Mouse (Mus musculus): ENCODE data around the gene Hist1h3a.
A peak's percentile ranks its signal among the peaks of the same experiment; 100 is the strongest.
"Not testable (repeated sequence)": the region's sequence is repeated elsewhere in the genome, so short reads cannot be mapped to it uniquely, and the experiment has no call there.

The Hist1h3a gene

DNA sequence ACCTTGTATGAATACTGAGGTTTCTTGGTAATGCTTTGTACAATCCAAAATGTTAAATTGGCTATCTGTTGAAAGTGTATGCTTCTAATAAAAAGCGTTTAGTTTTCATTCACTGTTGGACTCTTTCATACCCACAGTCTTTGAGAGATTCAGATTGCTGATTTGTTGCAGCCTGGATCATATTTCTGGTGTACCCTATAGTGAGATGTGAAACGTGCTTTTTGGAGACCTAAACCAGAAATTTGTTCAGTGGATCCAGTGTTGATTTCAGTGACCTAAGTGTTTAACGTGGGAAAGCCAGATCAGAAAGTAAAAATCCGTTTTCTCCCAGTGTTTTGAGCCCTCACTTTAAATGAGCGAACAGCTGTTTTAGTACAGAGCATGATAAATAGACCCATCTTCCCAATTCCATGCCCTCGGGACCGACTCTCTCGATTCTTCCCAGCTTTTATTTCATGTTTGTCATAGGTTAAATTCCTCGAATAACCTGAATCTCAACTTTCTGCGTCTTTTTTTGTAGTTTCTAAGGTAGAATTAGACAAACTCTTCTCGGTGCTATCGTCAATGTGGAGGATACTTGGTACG, 21.8 kb downstream of the Hist1h3a start:
- no peak for DNase-seq

DNA sequence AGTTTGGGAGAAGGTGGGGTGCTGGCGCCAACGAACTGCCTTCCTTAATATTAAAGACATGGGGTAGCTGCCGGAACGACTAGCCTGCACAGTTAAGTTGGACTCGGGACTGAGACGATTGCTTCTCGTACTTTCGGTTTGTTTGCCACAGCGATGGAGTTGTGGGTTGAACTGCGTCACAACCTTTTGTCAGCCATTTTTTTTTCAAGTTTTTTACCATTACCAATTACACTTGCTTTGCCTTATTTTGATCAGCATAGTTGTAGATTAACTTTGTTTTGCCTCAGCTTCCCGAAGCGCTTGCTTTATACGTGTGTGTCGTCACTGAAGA, 22.3 kb downstream of the Hist1h3a start:
- no peak for DNase-seq

DNA sequence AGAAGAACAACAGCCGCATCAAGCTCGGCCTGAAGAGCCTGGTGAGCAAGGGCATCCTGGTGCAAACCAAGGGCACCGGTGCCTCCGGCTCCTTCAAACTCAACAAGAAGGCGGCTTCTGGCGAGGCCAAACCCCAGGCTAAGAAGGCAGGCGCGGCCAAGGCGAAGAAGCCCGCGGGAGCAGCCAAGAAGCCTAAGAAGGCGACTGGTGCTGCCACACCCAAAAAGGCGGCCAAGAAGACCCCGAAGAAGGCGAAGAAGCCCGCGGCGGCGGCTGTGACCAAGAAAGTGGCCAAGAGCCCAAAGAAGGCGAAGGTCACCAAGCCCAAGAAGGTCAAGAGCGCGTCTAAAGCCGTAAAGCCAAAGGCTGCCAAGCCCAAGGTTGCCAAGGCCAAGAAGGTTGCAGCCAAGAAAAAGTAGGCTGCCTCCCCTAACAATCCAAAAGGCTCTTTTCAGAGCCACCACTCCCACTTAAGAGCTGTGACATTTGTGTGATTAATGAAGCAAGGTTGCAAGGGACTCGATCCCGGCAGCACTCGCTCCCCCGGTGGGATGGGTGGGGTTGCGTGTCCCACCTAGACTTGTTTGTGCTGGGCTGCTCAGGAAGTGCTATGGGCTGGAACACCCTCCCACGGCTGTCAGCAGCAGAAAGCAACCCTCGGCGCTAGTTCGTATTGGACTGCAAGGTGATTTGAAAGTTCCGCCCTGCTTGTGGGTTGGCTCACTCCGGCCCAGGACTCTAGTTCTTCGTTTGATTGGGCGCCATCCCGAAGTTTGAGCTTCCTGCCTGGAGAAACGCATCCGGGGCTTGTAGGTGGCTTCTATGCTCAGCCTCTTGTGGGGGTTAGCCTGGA, 22.9 kb downstream of the Hist1h3a start:
- DNase-seq: peak; percentile 96

DNA sequence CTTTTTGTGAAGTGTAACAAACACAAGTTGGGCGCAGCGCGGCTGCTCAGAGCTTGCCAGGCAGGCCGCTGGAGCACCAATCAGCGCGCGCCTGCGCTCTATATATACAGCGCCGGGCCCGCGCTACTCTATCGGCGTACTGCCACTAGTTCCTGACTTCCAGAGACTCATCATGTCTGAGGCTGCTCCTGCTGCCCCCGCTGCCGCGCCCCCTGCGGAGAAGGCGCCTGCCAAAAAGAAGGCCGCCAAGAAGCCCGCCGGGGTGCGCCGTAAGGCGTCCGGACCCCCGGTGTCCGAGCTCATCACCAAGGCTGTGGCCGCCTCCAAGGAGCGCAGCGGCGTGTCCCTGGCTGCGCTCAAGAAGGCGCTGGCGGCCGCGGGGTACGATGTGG, 23.5 kb downstream of the Hist1h3a start, which contains the start of gene Hist1h1c:
Hist1h1c (plus strand) TSS at position 132 of the 392 bp plus-strand sequence.
- peak; percentile 93 for DNase-seq

DNA sequence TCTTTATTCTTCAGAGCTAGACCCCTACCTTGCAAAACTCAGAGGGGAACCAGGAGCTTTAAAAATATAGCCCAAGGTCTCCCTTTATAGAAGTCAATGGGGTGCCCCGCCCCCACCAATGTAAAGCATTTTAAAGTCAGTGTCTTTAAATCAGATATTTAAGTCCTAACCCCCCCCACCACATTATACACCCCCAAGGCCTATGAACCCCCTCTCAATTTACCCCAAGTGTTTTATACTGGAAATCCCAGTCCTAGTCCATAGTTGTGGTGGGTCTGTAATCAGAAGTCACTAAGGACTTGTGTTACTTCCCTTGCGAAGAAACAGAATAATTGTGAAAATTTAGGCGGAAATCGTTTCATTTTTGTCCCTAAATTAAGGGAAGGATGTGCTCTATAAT, 24.1 kb downstream of the Hist1h3a start:
- no peak for DNase-seq

DNA sequence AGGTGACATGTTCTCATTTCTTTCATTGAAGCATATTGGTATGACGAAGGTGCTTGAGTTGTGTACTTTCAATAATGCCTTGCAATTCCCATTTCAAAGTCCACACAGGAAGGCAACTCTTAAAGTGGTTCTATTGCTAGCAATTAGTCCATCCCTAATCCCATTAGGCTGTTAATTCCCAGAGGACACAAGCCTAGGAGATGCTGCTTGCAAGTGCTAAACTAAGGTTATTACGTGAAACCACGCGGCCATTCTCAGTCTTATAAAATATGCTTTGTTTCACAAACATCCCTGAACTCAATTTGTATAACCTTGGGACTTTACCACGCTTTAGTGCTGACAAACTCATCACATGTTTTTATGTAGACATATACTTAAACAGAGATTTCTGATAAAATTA, 25.1 kb downstream of the Hist1h3a start:
- no peak for DNase-seq

DNA sequence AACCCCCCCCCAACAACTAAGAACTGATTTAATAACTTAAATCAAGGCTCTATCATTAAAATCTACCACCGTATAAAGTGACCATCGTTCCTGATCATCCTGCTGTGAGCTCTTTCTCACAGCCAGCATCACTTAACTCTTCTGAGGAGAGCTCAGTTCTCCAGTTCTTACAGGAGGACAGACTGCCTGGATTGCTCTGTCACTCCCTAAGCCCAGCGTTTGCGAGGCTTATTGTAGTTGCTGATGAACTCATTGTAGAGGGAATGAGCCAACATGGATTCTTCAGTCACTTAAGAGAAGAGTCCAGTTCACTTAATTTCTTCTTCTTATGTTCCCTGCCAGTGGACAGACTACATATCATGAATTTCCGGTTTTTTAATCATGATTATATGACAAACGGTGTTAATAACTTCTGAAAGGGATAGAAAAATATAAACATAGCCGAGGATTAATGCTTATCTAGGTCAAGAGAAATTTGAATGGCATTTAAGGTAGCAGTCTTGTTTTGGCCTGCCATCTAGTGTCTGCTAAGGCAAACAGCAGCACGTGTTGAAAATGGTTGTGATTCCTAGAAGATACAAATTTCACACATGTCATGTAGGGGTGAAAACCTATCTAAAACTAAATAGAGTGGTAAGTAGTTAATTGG, 29.9 kb downstream of the Hist1h3a start:
- DNase-seq: peak; percentile 53

DNA sequence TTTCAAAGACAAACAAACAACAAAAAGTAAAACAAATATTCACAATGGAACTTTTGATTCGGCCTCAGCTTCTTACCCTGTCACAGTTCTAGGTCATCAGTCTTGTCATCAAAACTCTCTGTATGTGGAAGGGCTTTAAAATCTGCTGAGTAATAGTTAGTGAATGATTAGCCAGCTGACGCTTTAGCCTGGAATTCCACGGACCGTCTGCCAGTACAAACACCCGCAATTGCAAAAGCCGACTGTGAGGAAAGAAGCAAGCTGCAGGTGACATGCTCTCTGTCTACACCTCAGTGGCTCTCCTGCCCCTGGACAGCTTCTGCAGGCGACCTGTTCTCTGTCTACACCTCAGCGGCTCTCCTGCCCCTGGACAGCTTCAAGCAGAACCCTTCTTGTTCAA, 31.7 kb downstream of the Hist1h3a start:
- DNase-seq: peak; percentile 81

DNA sequence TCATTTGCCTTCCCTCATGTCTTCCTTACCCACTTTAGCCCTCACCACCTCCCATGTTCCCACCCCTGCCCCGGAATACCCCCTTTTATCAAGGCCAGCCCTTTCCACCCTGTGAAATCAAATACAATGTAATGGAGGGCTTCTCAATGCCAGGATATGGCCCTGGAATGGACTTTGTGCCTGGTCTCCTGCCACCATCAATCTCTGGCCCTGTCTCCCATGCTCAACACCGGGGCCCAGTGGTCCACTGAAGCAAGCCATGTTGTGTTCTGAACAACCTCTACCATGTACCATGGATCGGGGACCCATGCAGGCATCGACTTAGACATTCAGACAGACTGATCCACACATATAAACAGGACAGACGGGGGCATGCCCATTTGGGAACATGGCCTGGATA, 32.5 kb downstream of the Hist1h3a start:
- DNase-seq: no peak

DNA sequence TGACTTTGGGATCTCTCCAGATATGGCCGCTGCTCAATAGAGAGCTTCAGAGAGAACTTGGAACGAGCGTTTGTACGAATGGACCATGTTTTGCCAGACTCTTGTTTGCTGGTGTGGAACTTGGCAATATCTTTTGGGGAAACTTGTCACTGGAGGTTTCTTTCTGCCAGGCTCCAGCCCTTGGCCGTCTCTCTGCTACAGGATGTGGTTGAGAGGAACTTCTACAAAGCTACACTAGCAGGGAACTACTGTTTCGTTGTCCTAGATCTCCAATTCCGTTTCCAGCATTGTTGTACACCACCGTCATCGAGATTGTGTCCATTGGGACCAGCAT, 33.0 kb downstream of the Hist1h3a start:
- DNase-seq: no peak

DNA sequence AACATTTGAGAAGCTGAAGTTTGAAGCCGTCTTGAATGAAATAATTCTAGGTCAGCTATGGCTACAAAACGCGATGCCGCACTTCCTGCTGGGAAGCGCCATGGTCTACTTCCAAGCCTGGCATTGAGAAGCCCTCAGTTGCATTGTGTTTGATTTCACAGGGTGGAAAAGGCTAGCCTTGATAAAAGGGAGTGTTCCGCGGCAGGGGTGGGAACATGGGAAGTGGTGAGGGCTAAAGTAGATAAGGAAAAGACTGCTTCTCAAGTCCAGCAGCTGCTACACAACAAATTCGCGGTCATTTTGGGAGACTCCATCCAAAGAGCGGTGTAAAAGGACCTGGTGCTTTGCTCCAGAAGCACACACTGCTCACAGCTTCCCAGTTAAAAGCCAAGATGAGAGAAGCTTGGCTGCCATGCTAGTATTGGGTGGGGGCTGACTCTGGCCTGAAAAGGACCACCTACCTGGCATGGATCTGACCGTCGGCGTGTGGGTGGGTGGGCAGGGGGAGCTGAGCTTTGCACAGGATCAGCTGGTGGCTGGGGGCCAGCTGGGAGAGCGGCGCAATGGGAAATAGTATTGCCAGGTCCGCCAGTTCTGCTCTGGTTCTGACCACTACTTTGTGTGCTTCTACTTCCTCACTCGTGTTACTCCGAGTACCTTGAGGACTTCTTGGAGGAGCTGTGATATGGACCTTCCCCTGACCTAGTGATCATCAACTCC, 33.6 kb downstream of the Hist1h3a start:
- DNase-seq: no peak

DNA sequence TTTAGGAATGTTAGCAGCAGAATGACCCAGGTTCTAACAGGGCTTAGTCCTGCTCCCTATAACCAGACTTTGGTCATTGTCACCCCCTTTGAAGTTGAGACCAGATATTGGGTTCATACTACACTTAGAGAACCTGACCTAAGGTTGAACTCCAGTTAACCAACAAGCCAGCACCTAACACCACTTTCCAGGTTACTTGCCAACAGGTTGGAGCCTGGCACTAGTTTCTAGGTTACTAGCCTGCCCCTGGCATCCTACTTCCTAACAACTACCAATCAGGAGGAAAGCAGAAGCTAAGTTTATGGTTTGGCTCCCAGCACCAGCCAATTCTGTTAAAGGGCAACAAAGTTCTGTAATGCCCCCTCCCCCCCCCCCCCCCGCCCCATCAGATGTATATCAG, 37.0 kb downstream of the Hist1h3a start:
- no peak for DNase-seq

DNA sequence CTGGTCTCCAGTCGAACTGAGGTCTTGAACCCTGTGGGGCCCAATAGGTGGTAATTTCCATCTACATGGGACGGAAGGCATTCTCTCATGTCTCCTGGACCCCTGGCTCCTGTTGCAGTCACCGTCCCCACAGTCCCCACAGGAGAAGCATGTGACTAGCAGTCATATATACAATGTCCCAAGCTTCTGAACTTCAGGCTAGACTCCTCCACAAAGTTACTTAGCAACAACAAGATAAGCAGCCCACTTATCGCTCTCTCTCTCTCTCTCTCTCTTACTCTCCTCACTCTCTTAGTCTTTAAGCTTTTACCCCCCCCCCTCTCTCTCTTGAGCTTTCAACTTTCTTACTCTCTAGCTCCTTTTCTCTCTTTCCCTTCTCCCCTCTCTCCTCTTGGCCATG, 37.9 kb downstream of the Hist1h3a start:
- no peak for DNase-seq

DNA sequence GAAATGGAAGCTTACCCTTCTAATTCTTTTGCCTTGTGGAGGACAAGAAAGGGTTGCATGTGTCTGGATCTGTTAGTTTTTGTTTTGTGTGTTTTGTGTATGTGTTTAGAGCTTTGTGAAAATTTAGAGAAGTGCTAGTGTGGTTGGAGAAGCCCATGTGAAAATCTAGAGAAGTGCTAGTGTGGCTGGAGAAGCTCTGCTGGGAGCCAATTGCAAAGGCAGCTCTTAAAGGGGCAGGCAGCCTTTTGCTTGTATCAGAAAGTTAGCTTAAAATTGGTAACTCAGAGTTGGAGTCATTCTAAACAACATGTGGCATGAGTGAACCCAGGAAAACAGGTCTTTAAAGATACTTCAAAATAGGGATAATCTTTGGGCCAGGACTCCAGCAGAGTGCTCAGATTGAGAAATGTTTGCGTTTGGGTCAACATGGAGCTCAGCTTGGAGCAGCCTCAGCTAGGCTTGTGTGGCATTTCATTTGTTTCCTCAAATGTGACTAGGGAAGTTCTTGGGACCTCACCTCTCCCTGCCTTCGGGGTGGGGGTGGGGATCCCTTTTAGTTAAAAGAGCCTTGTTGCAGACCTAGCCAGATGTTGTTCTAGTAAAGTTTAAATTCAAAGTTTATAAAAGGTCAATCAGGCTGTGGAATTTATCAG, 44.5 kb downstream of the Hist1h3a start:
- DNase-seq: not testable (repeated sequence)

DNA sequence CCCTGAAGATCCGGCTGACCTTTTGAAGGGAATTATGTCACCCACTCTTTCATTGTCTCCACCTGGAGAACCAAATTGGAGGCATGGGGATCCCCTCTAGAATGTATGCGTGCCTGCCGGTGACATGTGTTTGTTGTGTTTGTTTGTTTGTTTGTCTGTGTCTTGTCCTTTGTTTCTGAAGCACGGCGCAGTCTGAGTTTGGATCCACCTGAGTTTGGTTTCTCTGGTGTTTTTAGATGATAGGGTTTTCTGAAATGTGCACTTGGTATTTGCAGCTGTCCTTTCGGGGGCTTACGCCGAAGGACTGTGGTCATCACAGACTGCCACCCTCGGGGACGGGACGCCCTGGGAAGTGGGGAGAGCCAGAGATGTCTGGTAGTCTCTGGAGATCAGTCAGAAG, 45.0 kb downstream of the Hist1h3a start:
- no peak for DNase-seq

DNA sequence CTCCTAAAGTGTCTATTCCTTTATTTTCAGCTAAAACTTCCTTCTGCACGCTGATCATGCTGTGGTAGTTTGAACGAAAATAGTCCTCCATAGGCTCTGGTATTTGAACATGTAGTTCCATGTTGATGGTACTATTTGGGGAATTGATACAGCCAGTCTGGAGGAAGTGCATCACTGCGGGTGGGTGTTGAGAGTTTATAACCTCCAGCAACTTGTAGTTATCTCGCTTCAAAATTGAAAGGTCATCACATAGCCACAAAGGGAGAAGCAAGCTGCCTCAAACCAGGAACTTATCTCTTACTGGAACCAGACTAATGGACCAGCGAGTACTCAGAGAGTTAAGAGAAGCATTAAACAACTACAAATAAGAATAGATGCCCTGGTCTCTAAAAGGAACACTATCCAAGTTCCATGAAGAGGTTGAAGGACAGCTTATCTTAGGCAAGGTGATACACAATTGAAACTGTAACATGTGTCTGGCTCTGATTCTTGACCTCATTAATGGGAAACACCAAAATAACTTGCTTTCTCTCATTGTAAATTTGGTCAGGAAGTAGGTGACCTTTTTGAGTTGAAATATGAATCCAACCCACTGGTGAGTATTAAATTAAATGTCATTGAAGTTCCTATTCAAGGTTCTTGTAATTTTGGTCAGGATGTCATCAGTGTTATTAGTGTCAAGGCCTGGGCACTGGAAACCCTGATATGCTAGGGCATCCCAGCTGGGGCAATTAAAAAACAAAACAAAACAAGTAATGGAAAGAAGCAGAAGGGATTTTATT, 45.7 kb downstream of the Hist1h3a start:
- no peak for DNase-seq

Measured in kidney, postnatal 14 days (tissue).